Mouse (Mus musculus): Measurements from ENCODE around the gene Fars2. TPM values are rescaled to one million over a fixed set of nuclear protein-coding genes. Genes with fewer than 3 reads are reported as not detected.

Gene Fars2
- polyA plus RNA-seq, 1 experiment from 2014 or later: 26.7 TPM

DNA sequence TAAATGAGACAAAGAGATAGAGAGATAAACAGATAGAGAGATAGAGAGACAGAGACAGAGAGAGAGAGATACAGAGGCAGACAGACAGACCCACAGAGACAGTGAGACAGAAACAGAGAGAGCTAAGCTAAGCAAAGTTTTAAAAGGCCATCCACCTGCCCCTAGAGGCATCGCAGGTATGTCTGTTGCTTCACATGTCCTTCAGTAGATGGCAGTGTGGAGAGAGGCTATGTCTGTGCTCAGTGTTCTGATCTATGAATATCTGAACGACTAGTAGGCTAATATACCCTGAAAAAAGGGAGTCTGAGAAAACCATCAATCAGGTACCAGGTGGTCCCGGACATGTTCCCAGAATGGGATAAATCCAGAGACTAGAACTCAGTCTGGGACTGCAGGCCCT is 537.0 kb downstream of the Fars2 start:
- Histone ChIP-seq H3K4me1 (ENCODE audit: control insufficient read depth, insufficient read depth, low read length) (no peaks in the 10 kb centered on the region), H3K36me3 (ENCODE audit: control insufficient read depth, insufficient read depth, low read length) (no peaks in the 10 kb centered on the region), H3K9ac (replicated peaks; ENCODE audit: low read depth, low read length) (no peak overlapping the region), H3K4me3 (ENCODE audit: low read depth, low read length) (no peak overlapping the region), H3K27ac (ENCODE audit: low read depth, low read length) (no peak overlapping the region), H3K9me3 (ENCODE audit: control insufficient read depth, low read length) (no peaks in the 10 kb centered on the region), H3K4me2 (ENCODE audit: low read depth, low read length) (no peak overlapping the region), H3K27me3 (ENCODE audit: control insufficient read depth, insufficient read depth, low read length) (no peaks in the 10 kb centered on the region)
- 80% methylated on average over 3 of the region's 3 CpGs for WGBS
- no peak for ATAC-seq (ENCODE audit: low read depth)

DNA sequence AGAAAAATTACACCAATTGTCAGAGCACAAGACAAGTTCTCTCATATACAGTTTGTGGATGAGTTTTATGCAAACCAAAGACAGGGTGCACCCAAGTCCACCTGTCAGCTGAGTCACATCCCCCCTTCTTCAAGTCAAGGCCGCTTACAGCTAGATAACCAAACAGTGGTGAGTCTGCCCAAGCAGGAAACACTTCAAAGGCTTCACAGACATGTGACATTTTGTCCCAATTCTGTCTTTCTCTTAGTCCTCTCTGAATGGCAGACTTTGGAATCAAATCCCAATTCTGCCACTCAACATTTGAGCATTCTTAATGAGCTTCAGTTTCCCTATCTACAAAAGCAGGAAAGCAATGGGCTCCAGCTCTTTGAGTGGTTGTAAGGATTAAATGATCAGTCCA is 562.1 kb downstream of the Fars2 start:
- Histone ChIP-seq H3K27ac (ENCODE audit: low read depth, low read length) (no peak overlapping the region), H3K27me3 (ENCODE audit: control insufficient read depth, insufficient read depth, low read length) (no peaks in the 10 kb centered on the region), H3K4me1 (ENCODE audit: control insufficient read depth, insufficient read depth, low read length) (no peaks in the 10 kb centered on the region), H3K36me3 (ENCODE audit: control insufficient read depth, insufficient read depth, low read length) (no peaks in the 10 kb centered on the region), H3K4me2 (ENCODE audit: low read depth, low read length) (no peak overlapping the region), H3K9me3 (ENCODE audit: control insufficient read depth, low read length) (no peaks in the 10 kb centered on the region), H3K4me3 (ENCODE audit: low read depth, low read length) (no peak overlapping the region), H3K9ac (replicated peaks; ENCODE audit: low read depth, low read length) (no peak overlapping the region)
- no peak for ATAC-seq (ENCODE audit: low read depth)
- WGBS: 76% methylated on average over 1 of the region's 1 CpGs

DNA sequence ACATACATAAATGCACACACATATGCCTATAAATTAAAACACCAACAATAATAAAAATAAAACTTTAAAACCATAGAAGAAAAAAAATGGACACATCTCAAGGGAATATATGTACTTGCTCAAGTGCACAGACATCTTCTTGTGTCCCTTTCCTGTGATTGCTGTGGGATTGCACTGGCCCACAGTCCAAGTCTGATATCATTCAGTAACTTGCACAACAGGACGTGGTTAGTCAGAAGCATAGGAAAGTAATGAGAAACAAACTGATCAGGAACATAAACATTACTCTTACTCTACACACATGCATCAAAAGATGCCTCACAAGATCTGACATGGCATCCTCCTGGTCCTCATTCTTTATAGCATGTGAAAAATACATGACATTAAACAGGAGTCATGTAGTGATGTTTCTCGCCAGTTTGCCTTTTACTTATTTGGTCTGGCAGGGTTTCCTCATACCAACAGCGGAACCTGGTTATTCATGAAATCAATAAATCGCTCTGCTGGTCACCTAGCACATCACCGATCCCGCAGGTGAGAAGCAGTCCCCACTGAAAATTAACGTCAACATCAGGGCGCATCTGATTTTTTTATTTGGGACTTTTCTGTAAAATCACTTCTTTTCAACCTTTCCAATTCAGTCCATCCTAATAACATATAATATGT is 563.6 kb downstream of the Fars2 start:
- Histone ChIP-seq H3K4me1 (ENCODE audit: control insufficient read depth, insufficient read depth, low read length) (no peaks in the 10 kb centered on the region), H3K9me3 (ENCODE audit: control insufficient read depth, low read length) (no peaks in the 10 kb centered on the region), H3K9ac (replicated peaks; ENCODE audit: low read depth, low read length) (no peak overlapping the region), H3K4me3 (ENCODE audit: low read depth, low read length) (no peak overlapping the region), H3K36me3 (ENCODE audit: control insufficient read depth, insufficient read depth, low read length) (no peaks in the 10 kb centered on the region), H3K27me3 (ENCODE audit: control insufficient read depth, insufficient read depth, low read length) (no peaks in the 10 kb centered on the region), H3K4me2 (ENCODE audit: low read depth, low read length) (no peak overlapping the region), H3K27ac (ENCODE audit: low read depth, low read length) (no peak overlapping the region)
- ATAC-seq (ENCODE audit: low read depth): no peak
- 90% methylated on average over 8 of the region's 8 CpGs for WGBS

DNA sequence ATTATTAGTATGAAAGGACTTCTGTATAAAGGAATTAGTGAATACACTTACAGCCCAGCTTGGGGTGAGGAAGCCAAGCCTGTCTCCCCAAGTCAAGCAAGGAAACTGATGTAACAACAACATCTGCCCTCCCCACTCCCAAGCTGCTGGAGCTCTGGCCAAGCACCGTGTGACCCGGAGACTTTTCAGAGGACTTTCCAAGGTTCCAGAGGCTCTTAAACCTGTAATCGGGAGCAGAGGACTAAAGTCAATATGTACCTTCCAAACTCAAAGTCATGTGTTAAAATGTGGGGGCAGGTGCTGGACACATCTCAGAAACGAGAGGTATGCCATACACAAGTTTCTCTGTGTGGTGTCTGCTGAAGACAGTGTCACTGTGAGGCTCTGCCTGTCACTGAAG is 566.4 kb downstream of the Fars2 start:
- Histone ChIP-seq H3K4me3 (ENCODE audit: low read depth, low read length) (no peak overlapping the region), H3K36me3 (ENCODE audit: control insufficient read depth, insufficient read depth, low read length) (no peaks in the 10 kb centered on the region), H3K9ac (replicated peaks; ENCODE audit: low read depth, low read length) (no peak overlapping the region), H3K4me2 (ENCODE audit: low read depth, low read length) (no peak overlapping the region), H3K4me1 (ENCODE audit: control insufficient read depth, insufficient read depth, low read length) (no peaks in the 10 kb centered on the region), H3K27ac (ENCODE audit: low read depth, low read length) (no peak overlapping the region), H3K9me3 (ENCODE audit: control insufficient read depth, low read length) (no peaks in the 10 kb centered on the region), H3K27me3 (ENCODE audit: control insufficient read depth, insufficient read depth, low read length) (no peaks in the 10 kb centered on the region)
- no peak for ATAC-seq (ENCODE audit: low read depth)
- WGBS: 85% methylated on average over 4 of the region's 4 CpGs

DNA sequence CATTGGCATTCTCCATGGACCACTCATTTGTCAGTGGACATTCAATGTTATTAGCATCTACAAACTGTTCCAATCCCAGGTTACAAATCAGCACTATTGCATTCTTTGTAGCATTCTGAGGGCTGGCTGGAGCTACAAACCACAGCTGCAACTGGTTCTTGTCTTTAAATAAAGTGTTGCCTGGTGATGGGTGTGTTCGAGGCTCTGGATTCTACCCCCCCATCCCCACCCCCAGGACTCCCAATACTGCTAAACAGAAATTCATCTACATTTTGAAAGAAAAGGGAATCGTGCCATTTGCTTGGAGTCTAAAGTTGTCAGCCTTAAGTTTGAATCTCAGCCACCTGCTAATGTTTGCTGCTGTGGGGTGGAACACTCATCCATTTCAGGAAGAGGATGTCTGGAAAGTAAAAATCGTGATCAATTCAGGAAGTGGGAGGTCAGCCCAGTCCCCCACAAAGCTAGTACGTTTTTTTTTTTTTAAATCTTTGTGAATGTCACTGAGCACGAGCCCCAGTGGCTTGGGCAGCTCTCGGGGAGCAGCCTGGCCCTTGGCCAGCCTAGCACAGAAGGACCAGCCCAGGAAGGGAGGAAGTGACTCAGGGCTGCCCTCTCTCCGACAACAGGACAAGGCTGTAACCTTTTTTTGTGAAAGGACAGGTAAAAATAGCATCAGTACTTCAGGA is 578.4 kb downstream of the Fars2 start:
- Histone ChIP-seq H3K4me3 (ENCODE audit: low read depth, low read length) (no peak overlapping the region), H3K27ac (ENCODE audit: low read depth, low read length) (no peak overlapping the region), H3K36me3 (ENCODE audit: control insufficient read depth, insufficient read depth, low read length) (no peaks in the 10 kb centered on the region), H3K4me1 (ENCODE audit: control insufficient read depth, insufficient read depth, low read length) (no peaks in the 10 kb centered on the region), H3K9me3 (ENCODE audit: control insufficient read depth, low read length) (no peaks in the 10 kb centered on the region), H3K9ac (replicated peaks; ENCODE audit: low read depth, low read length) (no peak overlapping the region), H3K4me2 (ENCODE audit: low read depth, low read length) (no peak overlapping the region), H3K27me3 (ENCODE audit: control insufficient read depth, insufficient read depth, low read length) (no peaks in the 10 kb centered on the region)
- ATAC-seq (ENCODE audit: low read depth): no peak
- WGBS: 69% methylated on average over 7 of the region's 7 CpGs

DNA sequence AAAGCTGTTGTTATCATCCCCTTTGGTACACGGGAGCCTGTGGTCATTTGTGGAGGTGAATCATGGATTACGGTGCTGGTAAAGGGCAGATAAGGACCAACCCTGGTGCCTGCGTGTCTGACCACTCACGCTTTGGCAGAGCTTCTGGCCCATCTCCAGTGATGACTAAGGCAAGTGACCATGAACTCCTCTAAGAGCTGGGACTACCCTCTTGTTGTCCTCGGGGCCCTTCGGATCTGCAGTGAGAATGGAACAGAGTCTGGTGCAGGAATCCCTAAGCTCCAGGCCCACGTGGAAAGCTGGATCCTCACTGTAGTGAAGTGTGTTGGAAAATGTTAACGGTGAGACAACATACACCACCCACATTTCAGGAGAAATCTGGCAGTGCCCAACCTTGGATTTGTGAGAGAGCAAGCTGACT is 579.1 kb downstream of the Fars2 start:
- ATAC-seq (ENCODE audit: low read depth): no peak

DNA sequence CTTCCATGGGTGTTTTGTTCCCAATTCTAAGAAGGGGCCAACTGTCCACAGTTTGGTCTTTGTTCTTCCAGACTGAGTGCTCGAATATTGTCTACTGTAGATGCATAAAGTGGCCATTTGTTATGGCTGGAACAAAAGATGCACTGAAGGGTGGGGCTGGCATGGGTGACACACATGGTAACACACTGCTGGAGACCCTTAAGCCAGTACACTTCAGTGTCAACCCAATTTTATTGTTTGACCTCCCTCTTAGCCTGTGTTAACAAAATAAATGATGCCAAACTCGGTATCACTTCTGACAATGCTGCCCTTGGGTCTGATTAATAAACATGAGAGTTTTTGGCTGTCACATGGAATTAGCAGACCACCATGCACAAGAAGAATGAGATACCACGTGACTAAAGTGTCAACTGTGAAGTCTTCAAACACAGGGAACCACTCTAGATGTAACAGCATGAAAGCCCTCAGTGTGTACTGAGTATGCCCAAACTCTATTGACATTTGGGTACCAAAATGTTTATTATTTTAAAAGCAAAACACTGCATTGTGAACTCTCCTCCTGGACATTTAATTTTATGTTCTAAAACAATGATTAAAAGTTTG is 590.0 kb downstream of the Fars2 start:
- H3K4me2 ChIP-seq (ENCODE audit: low read depth, low read length): no peak overlapping the region
- no peak overlapping the region for H3K4me3 ChIP-seq (ENCODE audit: low read depth, low read length)
- no peak overlapping the region for H3K9ac ChIP-seq (replicated peaks; ENCODE audit: low read depth, low read length)
- no peaks in the 10 kb centered on the region for H3K27me3 ChIP-seq (ENCODE audit: control insufficient read depth, insufficient read depth, low read length)
- no peak overlapping the region for H3K27ac ChIP-seq (ENCODE audit: low read depth, low read length)
- H3K9me3 ChIP-seq (ENCODE audit: control insufficient read depth, low read length): no peaks in the 10 kb centered on the region
- no peak for ATAC-seq (ENCODE audit: low read depth)
- no peaks in the 10 kb centered on the region for H3K4me1 ChIP-seq (ENCODE audit: control insufficient read depth, insufficient read depth, low read length)
- H3K36me3 ChIP-seq (ENCODE audit: control insufficient read depth, insufficient read depth, low read length): no peaks in the 10 kb centered on the region
- WGBS: 29% methylated on average over 3 of the region's 3 CpGs

More for the DNA sequence above, 579.1 kb downstream of the Fars2 start:
- Histone ChIP-seq H3K4me3 (ENCODE audit: low read depth, low read length) (no peak overlapping the region), H3K4me2 (ENCODE audit: low read depth, low read length) (no peak overlapping the region), H3K9me3 (ENCODE audit: control insufficient read depth, low read length) (no peaks in the 10 kb centered on the region), H3K27ac (ENCODE audit: low read depth, low read length) (no peak overlapping the region), H3K27me3 (ENCODE audit: control insufficient read depth, insufficient read depth, low read length) (no peaks in the 10 kb centered on the region), H3K9ac (replicated peaks; ENCODE audit: low read depth, low read length) (no peak overlapping the region), H3K36me3 (ENCODE audit: control insufficient read depth, insufficient read depth, low read length) (no peaks in the 10 kb centered on the region), H3K4me1 (ENCODE audit: control insufficient read depth, insufficient read depth, low read length) (no peaks in the 10 kb centered on the region)
- 89% methylated on average over 8 of the region's 8 CpGs for WGBS

DNA sequence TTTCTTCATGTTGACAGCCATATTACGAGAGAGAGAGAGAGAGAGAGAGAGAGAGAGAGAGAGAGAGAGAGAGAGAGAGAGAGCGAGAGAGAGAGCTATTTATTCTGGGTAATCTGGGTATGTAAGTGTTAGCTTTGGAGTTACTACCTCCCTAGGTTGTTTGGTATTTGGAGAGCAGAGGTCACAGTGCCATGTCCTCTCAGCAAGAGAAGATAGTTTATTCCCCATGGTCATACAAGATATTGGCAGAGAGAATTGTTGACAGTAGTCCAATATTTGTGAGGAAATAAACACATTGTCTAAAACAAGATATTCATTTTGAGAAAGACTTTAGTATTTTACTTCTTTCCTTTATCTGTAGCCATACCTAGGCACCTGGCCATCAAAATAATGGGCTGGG is 596.9 kb downstream of the Fars2 start:
- no peak overlapping the region for H3K4me3 ChIP-seq (ENCODE audit: low read depth, low read length)
- no peaks in the 10 kb centered on the region for H3K4me1 ChIP-seq (ENCODE audit: control insufficient read depth, insufficient read depth, low read length)
- H3K36me3 ChIP-seq (ENCODE audit: control insufficient read depth, insufficient read depth, low read length): no peaks in the 10 kb centered on the region
- no peak overlapping the region for H3K27ac ChIP-seq (ENCODE audit: low read depth, low read length)
- ATAC-seq (ENCODE audit: low read depth): no peak
- no peaks in the 10 kb centered on the region for H3K27me3 ChIP-seq (ENCODE audit: control insufficient read depth, insufficient read depth, low read length)
- no peak overlapping the region for H3K4me2 ChIP-seq (ENCODE audit: low read depth, low read length)
- 73% methylated on average over 2 of the region's 2 CpGs for WGBS
- H3K9me3 ChIP-seq (ENCODE audit: control insufficient read depth, low read length): no peaks in the 10 kb centered on the region
- H3K9ac ChIP-seq (replicated peaks; ENCODE audit: low read depth, low read length): no peak overlapping the region

DNA sequence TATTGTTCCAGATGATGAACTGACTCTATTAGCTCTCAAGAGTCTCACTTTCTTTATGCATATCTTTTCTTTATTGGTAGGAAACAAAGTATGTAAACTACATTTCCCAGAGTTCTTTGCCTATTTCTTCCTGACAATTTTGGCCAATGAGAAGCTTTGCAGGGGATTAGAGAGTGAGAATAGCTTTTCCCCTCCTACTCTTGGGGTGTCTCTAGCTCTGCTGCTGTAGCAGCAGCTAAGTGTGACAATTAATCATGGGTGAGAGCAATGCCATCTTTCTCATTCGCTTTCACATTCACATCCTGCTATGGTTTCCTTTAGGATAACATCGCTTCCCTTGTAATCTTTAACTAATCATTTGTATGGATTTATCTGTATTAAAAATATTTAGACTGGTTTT is 599.5 kb downstream of the Fars2 start:
- H3K4me1 ChIP-seq (ENCODE audit: control insufficient read depth, insufficient read depth, low read length): no peaks in the 10 kb centered on the region
- no peak overlapping the region for H3K4me2 ChIP-seq (ENCODE audit: low read depth, low read length)
- H3K4me3 ChIP-seq (ENCODE audit: low read depth, low read length): no peak overlapping the region
- no peak overlapping the region for H3K9ac ChIP-seq (replicated peaks; ENCODE audit: low read depth, low read length)
- peak; percentile 69; the same call in 1 of the 2 replicates for ATAC-seq (ENCODE audit: low read depth)
- H3K27me3 ChIP-seq (ENCODE audit: control insufficient read depth, insufficient read depth, low read length): no peaks in the 10 kb centered on the region
- WGBS: 60% methylated on average over 2 of the region's 2 CpGs
- H3K36me3 ChIP-seq (ENCODE audit: control insufficient read depth, insufficient read depth, low read length): no peaks in the 10 kb centered on the region
- no peaks in the 10 kb centered on the region for H3K9me3 ChIP-seq (ENCODE audit: control insufficient read depth, low read length)
- H3K27ac ChIP-seq (ENCODE audit: low read depth, low read length): no peak overlapping the region

Measured in neural tube, embryonic 14.5 days (tissue).